Mouse (Mus musculus): ENCODE results near the gene Spdef. TPM values are rescaled to one million over a fixed set of nuclear protein-coding genes. Genes with fewer than 3 reads are reported as not detected.

Spdef gene
- total and polyA plus RNA-seq, 2 experiments from 2014 or later = 3.7 to 4.7 TPM

DNA sequence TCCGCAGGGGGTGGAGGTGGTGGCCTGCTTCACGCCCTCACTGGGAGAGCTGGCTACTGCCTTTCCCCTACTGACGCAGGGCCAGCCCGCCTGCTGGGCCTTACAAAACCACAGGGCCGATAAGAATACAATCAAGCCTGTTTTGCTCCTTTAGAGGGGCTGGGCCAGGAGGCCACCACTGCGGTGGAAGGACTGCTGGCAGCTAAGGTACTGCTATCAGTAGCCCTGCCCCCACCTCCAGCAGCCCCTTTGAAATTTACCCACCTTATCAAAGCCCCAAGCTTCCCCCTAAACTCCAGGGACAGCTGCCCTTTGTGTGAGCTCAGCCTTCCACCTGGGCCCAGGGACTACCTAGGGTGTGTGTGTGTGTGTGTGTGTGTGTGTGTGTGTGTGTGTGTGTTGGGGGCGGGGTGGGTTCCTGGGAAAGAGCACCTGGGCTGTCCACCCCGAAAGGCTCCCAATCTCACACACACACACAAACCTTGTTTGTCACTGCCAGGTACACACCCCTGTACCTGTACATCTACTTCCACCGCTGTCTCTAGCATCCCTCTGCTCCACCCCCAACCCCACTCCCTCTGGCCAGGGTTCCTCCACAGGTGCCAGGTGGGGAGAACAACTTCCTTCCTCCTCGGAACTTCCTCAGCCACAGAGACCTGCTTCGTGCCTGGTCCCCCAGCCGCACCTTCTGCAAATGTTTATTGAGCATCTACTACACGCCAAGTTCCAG lies 5.8 kb upstream of the Spdef start:
- DNase-seq (ENCODE audit: low spot score) (no peak), ATAC-seq (ENCODE audit: low FRiP score) (no peak)
- TF ChIP-seq CTCF (IDR thresholded peaks at IDR 0.05) = no peak
- H3K4me2 ChIP-seq (ENCODE audit: low read depth, low read length, poor library complexity, severe bottlenecking) = no peak overlapping the region
- no peak overlapping the region for H3K9ac ChIP-seq (replicated peaks; ENCODE audit: low read length, poor library complexity, severe bottlenecking)
- no peak overlapping the region for H3K27ac ChIP-seq (ENCODE audit: low read depth, low read length)
- no peaks in the 10 kb centered on the region for H3K27me3 ChIP-seq (ENCODE audit: insufficient read depth, low read length)
- WGBS = 21% methylated on average over 12 of the region's 13 CpGs
- no peak overlapping the region for H3K4me3 ChIP-seq (ENCODE audit: low read depth, low read length)
- no peaks in the 10 kb centered on the region for H3K4me1 ChIP-seq (ENCODE audit: insufficient read depth, low read length)
- no peaks in the 10 kb centered on the region; the same call in 1 of the 2 replicates for H3K9me3 ChIP-seq (ENCODE audit: low read length)
- no peaks in the 10 kb centered on the region for H3K36me3 ChIP-seq (ENCODE audit: insufficient read depth, low read length)

DNA sequence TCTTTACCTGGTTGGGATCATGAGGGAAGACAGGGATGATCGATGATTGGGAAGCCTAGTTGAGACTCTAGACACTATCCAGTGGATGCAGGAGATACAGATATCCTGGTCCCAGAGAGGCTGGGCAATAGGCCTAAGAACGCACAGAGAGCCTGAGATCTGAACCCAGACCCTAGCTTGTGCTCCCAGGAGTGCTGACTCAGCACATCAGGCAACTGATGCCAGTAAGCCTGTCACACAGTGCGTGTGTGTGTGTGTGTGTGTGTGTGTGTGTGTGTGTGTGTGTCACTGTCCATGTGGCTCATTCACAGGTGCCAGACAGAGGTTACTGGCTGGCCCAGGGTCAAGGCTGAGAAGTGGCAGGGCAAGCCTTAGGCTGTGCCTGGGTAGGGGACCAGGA lies 3.9 kb upstream of the Spdef start:
- no peaks in the 10 kb centered on the region; the same call in 1 of the 2 replicates for H3K9me3 ChIP-seq (ENCODE audit: low read length)
- no peak overlapping the region for H3K4me3 ChIP-seq (ENCODE audit: low read depth, low read length)
- ATAC-seq (ENCODE audit: low FRiP score) (no peak), DNase-seq (ENCODE audit: low spot score) (no peak)
- no peak for TF ChIP-seq CTCF (IDR thresholded peaks at IDR 0.05)
- no peaks in the 10 kb centered on the region for H3K27me3 ChIP-seq (ENCODE audit: insufficient read depth, low read length)
- no peak overlapping the region for H3K4me2 ChIP-seq (ENCODE audit: low read depth, low read length, poor library complexity, severe bottlenecking)
- no peaks in the 10 kb centered on the region for H3K4me1 ChIP-seq (ENCODE audit: insufficient read depth, low read length)
- no peak overlapping the region for H3K9ac ChIP-seq (replicated peaks; ENCODE audit: low read length, poor library complexity, severe bottlenecking)
- 84% methylated on average over 3 of the region's 3 CpGs for WGBS
- no peak overlapping the region for H3K27ac ChIP-seq (ENCODE audit: low read depth, low read length)
- H3K36me3 ChIP-seq (ENCODE audit: insufficient read depth, low read length) = no peaks in the 10 kb centered on the region

DNA sequence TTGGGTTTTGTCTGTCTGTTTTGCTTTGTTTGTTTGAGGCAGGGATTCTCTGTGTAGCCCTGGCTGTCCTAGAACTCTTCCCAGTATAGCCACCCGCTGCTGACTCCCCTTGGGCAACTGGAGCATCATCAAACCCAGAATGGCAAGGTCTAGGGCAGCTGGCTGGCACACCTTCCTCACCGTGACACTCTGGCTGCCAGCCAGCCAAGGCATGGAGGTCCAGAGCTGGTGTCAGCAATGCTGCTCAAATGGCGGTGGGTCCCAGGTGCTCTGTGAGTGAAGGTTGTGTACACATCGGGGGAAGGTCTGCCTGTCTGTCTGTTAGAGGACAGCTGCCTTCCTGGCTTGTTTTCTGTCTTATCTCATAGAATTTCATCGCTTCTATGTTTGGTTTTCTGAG lies 3.4 kb upstream of the Spdef start:
- Histone ChIP-seq H3K27me3 (ENCODE audit: insufficient read depth, low read length) (no peaks in the 10 kb centered on the region), H3K4me2 (ENCODE audit: low read depth, low read length, poor library complexity, severe bottlenecking) (no peak overlapping the region), H3K36me3 (ENCODE audit: insufficient read depth, low read length) (no peaks in the 10 kb centered on the region), H3K4me3 (ENCODE audit: low read depth, low read length) (no peak overlapping the region), H3K27ac (ENCODE audit: low read depth, low read length) (no peak overlapping the region), H3K4me1 (ENCODE audit: insufficient read depth, low read length) (no peaks in the 10 kb centered on the region), H3K9ac (replicated peaks; ENCODE audit: low read length, poor library complexity, severe bottlenecking) (no peak overlapping the region), H3K9me3 (ENCODE audit: low read length) (no peaks in the 10 kb centered on the region; the same call in 1 of the 2 replicates)
- ATAC-seq (ENCODE audit: low FRiP score) (no peak), DNase-seq (ENCODE audit: low spot score) (no peak)
- no peak for TF ChIP-seq CTCF (IDR thresholded peaks at IDR 0.05)
- WGBS = 75% methylated on average over 5 of the region's 5 CpGs

DNA sequence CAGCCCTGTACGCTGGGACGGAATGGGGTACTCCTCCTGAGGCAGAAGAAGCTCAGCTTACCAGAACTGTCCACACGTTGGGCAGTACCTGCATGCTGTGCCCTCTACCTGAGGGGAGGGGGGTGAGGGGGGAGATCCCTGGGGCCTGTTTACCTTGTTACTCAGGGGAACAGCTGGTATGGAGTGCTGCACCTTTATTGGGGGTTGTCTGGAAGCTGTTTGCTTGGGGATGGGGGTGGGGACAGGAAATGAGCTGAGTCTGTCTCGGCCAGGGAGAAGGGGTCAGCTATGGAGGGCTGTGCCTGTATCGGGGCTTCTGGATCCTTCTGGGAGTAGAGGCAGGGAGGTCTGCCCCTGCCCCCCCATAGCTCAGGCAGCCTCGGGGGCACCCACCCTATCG lies 2.2 kb downstream of the Spdef start:
- DNase-seq (ENCODE audit: low spot score) (no peak), ATAC-seq (ENCODE audit: low FRiP score) (no peak)
- Histone ChIP-seq H3K9ac (replicated peaks; ENCODE audit: low read length, poor library complexity, severe bottlenecking) (no peak overlapping the region), H3K4me3 (ENCODE audit: low read depth, low read length) (no peak overlapping the region), H3K27ac (ENCODE audit: low read depth, low read length) (no peak overlapping the region), H3K4me1 (ENCODE audit: insufficient read depth, low read length) (no peaks in the 10 kb centered on the region), H3K4me2 (ENCODE audit: low read depth, low read length, poor library complexity, severe bottlenecking) (no peak overlapping the region), H3K36me3 (ENCODE audit: insufficient read depth, low read length) (no peaks in the 10 kb centered on the region), H3K27me3 (ENCODE audit: insufficient read depth, low read length) (no peaks in the 10 kb centered on the region), H3K9me3 (ENCODE audit: low read length) (no peaks in the 10 kb centered on the region; the same call in 1 of the 2 replicates)
- no peak for TF ChIP-seq CTCF (IDR thresholded peaks at IDR 0.05)
- WGBS = 78% methylated on average over 7 of the region's 7 CpGs

DNA sequence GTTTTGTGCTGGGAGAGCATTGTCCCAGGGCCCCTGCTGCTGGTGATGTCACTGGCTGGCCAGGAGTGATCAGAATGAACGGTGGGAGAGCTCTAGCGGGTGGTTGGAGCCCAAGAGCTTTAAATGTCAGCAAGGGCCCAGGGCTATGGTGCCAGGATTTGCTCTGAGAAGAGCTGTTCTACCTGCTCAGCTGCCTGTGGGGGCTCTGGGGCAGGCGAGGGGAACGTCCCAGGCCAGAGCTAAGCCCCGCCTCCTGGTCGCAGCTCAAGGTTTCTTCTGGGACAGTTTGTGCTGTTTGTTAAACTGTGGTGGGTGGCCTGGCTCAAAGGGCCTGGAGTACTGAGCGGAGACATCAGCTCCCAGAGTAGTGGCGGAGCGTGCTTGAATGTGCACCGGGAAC lies 3.3 kb downstream of the Spdef start:
- DNase-seq (ENCODE audit: low spot score) (no peak), ATAC-seq (ENCODE audit: low FRiP score) (peak; percentile 45)
- Histone ChIP-seq H3K36me3 (ENCODE audit: insufficient read depth, low read length) (no peaks in the 10 kb centered on the region), H3K27ac (ENCODE audit: low read depth, low read length) (no peak overlapping the region), H3K27me3 (ENCODE audit: insufficient read depth, low read length) (no peaks in the 10 kb centered on the region), H3K4me3 (ENCODE audit: low read depth, low read length) (no peak overlapping the region), H3K4me2 (ENCODE audit: low read depth, low read length, poor library complexity, severe bottlenecking) (no peak overlapping the region), H3K9ac (replicated peaks; ENCODE audit: low read length, poor library complexity, severe bottlenecking) (0 out of 2 replicates have a peak overlapping the region, but pooled peaks have one; percentile 8), H3K9me3 (ENCODE audit: low read length) (no peaks in the 10 kb centered on the region; the same call in 1 of the 2 replicates), H3K4me1 (ENCODE audit: insufficient read depth, low read length) (no peaks in the 10 kb centered on the region)
- WGBS = 14% methylated on average over 10 of the region's 10 CpGs
- TF ChIP-seq CTCF (IDR thresholded peaks at IDR 0.05) = no peak

DNA sequence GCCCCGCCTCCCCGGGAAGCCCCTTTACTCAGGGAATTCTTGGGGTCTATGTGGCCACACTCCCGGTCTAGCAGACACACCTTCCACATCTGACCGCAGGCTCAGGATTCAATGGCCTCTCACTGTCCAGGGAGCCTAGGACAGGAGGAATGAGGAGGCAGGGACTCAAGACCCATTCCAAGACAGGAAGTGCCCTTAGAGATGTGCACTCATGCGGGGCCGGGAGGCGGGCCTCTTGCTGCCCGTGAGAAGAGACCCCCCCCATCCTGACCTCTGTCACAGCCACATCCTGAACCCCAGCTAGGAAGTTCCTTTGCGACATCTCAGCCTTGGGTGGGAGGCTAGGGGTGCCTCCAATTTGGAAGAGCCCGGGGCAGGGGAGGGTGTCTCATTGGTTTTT lies 3.7 kb downstream of the Spdef start:
- Histone ChIP-seq H3K4me2 (ENCODE audit: low read depth, low read length, poor library complexity, severe bottlenecking) (no peak overlapping the region), H3K4me1 (ENCODE audit: insufficient read depth, low read length) (no peaks in the 10 kb centered on the region), H3K27me3 (ENCODE audit: insufficient read depth, low read length) (no peaks in the 10 kb centered on the region), H3K27ac (ENCODE audit: low read depth, low read length) (no peak overlapping the region), H3K9me3 (ENCODE audit: low read length) (no peaks in the 10 kb centered on the region), H3K4me3 (ENCODE audit: low read depth, low read length) (no peak overlapping the region), H3K9ac (replicated peaks; ENCODE audit: low read length, poor library complexity, severe bottlenecking) (0 out of 2 replicates have a peak overlapping the region, but pooled peaks have one; percentile 8), H3K36me3 (ENCODE audit: insufficient read depth, low read length) (no peaks in the 10 kb centered on the region)
- no peak for ATAC-seq (ENCODE audit: low FRiP score)
- DNase-seq (ENCODE audit: low spot score) = no peak
- TF ChIP-seq CTCF (IDR thresholded peaks at IDR 0.05) = no peak
- WGBS = 29% methylated on average over 10 of the region's 10 CpGs
